Mouse (Mus musculus) neural tube, embryonic 11.5 days (tissue): ENCODE results near the gene Spz1. TPM values are rescaled to one million over a fixed set of nuclear protein-coding genes. Genes with fewer than 3 reads are reported as not detected.

Experiments used
- ATAC-seq: fragments of 200-750 bp; cut with Nextera tagmentation; 2 replicates; pipeline ENCODE4 v1.8.0; 2017; ENCODE audit warnings: moderate number of reproducible peaks, mild to moderate bottlenecking, moderate TSS enrichment, moderate library complexity; ENCODE audit not compliant: insufficient read depth, low FRiP score, low TSS enrichment
- DNase-seq: peaks from one replicate; pipeline ENCODE4 v3.0.0-alpha.2; 2015; ENCODE audit warnings: low spot score
- H3K27ac ChIP-seq: fragments of 300-500 bp; sonication (generic); 2 replicates; pipeline ENCODE4 v1.5.1; 2014; ENCODE audit warnings: low read depth, mild to moderate bottlenecking, low read length
- H3K27me3 ChIP-seq: fragments of 300-500 bp; sonication (generic); 2 replicates; pipeline ENCODE4 v1.6.1; 2014; ENCODE audit warnings: mild to moderate bottlenecking, low read length, mixed read lengths; ENCODE audit not compliant: control insufficient read depth, insufficient read depth
- H3K36me3 ChIP-seq: fragments of 300-500 bp; sonication (generic); 2 replicates; pipeline ENCODE4 v1.6.1; 2014; ENCODE audit warnings: mild to moderate bottlenecking, low read length, moderate library complexity, mixed read lengths; ENCODE audit not compliant: control insufficient read depth, insufficient read depth
- H3K4me1 ChIP-seq: fragments of 300-500 bp; sonication (generic); 2 replicates; pipeline ENCODE4 v1.6.1; 2014; ENCODE audit warnings: low read length, mixed read lengths; ENCODE audit not compliant: control insufficient read depth, insufficient read depth
- H3K4me2 ChIP-seq: fragments of 300-500 bp; sonication (generic); 2 replicates; pipeline ENCODE4 v1.6.1; 2014; ENCODE audit warnings: low read depth, mild to moderate bottlenecking, moderate library complexity
- H3K4me3 ChIP-seq: fragments of 300-500 bp; sonication (generic); 2 replicates; pipeline ENCODE4 v1.5.1; 2014; ENCODE audit warnings: low read depth, low read length
- H3K9ac ChIP-seq: fragments of 300-500 bp; sonication (generic); 2 replicates; pipeline ENCODE4 v1.6.1; 2014; ENCODE audit warnings: mild to moderate bottlenecking, low read length
- H3K9me3 ChIP-seq: fragments of 300-500 bp; sonication (generic); 2 replicates; pipeline ENCODE4 v1.6.1; 2016; ENCODE audit warnings: low read length; ENCODE audit not compliant: control insufficient read depth
- WGBS: fragments of 180-500 bp; shearing (Covaris S2); extraction: QIAGEN DNeasy Blood & Tissue Kit; methylation state at CpG from one replicate; pipeline ENCODE4 v1.1.7; 2014; 5-methylcytosine and 5-hydroxymethylcytosine counted together
- polyA plus RNA-seq: library from polyadenylated mRNA; unstranded; fragments of >200 nt; fragmentation: Nextera tagmentation; extraction: Ambion mirVana; gene quantifications from 2 replicates; pipeline ENCODE4 v1.2.1, GENCODE M21; 2014

Gene Spz1
- polyA plus RNA-seq, 1 experiment from 2014 or later: not detected

GRCm38 (mm10) chr13:92529828-92530720 is 45.9 kb downstream of the Spz1 start:
- Histone ChIP-seq H3K27me3 (no peaks in the 10 kb centered on the region), H3K4me1 (peaks cover 4% of the 10 kb centered on the region), H3K27ac (peak overlapping the region; percentile 90), H3K4me2 (peak overlapping the region; percentile 72), H3K9me3 (no peaks in the 10 kb centered on the region), H3K9ac (peak overlapping the region; percentile 78), H3K4me3 (peak overlapping the region; percentile 60), H3K36me3 (no peaks in the 10 kb centered on the region)
- ATAC-seq (peak; percentile 94), DNase-seq (no peak)
- 4% methylated on average over 41 of the region's 47 CpGs for WGBS

Other genes with a start within 250 kb of the Spz1 start
- 19.8 and 21.2 TPM in 2 replicates for gene Dhfr, start 221.4 kb downstream of the Spz1 start, polyA plus RNA-seq
- gene Msh3, start 221.2 kb downstream of the Spz1 start, polyA plus RNA-seq: 38.8 and 39.7 TPM in 2 replicates
- 0.09 and 0.21 TPM in 2 replicates for gene Ankrd34b, start 150.3 kb downstream of the Spz1 start, polyA plus RNA-seq
- gene Fam151b, start 92.2 kb downstream of the Spz1 start, polyA plus RNA-seq: 0.25 TPM in 1 of 2 replicates, not detected in the other
- gene Zfyve16, start 45.3 kb downstream of the Spz1 start, polyA plus RNA-seq: 13.4 and 14.7 TPM in 2 replicates
- gene Serinc5, start 34.9 kb upstream of the Spz1 start, polyA plus RNA-seq: 18.0 and 21.0 TPM in 2 replicates
- 1.2 TPM in 2 replicates for gene Thbs4, start 218.6 kb upstream of the Spz1 start, polyA plus RNA-seq